Mouse (Mus musculus) lung, embryonic 16.5 days (tissue): ENCODE measurements at regions not wholly inside any gene's neighbourhood (a gene's known extent, or its start where the extent isn't known, plus 50 kb on each side); places are given as distances from the start of the nearest gene placed in this dataset.

Experiments used
- ATAC-seq: fragments of 200-750 bp; cut with Nextera tagmentation; 2 replicates; pipeline ENCODE4 v1.8.0; 2017; ENCODE audit warnings: low read depth, mild to moderate bottlenecking, moderate library complexity
- H3K27ac ChIP-seq: fragments of 300-500 bp; sonication (generic); 2 replicates; pipeline ENCODE4 v1.5.1; 2014; ENCODE audit warnings: mild to moderate bottlenecking, control low read depth, low read length
- H3K27me3 ChIP-seq: fragments of 300-500 bp; sonication (generic); 2 replicates; pipeline ENCODE4 v1.6.1; 2014; ENCODE audit warnings: low read depth, low read length, mixed read lengths; ENCODE audit not compliant: control insufficient read depth, insufficient read depth
- H3K36me3 ChIP-seq: fragments of 300-500 bp; sonication (generic); 2 replicates; pipeline ENCODE4 v1.6.1; 2014; ENCODE audit warnings: low read length; ENCODE audit not compliant: control insufficient read depth, insufficient read depth
- H3K4me1 ChIP-seq: fragments of 300-500 bp; sonication (generic); replicated peaks from 2 replicates; pipeline ENCODE4 v1.6.1; 2014; ENCODE audit warnings: low read length, mixed read lengths; ENCODE audit not compliant: control insufficient read depth, insufficient read depth
- H3K4me2 ChIP-seq: fragments of 300-500 bp; sonication (generic); 2 replicates; pipeline ENCODE4 v1.6.1; 2014; ENCODE audit warnings: low read depth, low read length, control low read depth
- H3K4me3 ChIP-seq: fragments of 300-500 bp; sonication (generic); 2 replicates; pipeline ENCODE4 v1.5.1; 2014; ENCODE audit warnings: mild to moderate bottlenecking, low read length, control low read depth
- H3K9ac ChIP-seq: fragments of 300-500 bp; sonication (generic); 2 replicates; pipeline ENCODE4 v1.6.1; 2014; ENCODE audit warnings: low read length, control low read depth
- H3K9me3 ChIP-seq: fragments of 300-500 bp; sonication (generic); 2 replicates; pipeline ENCODE4 v1.6.1; 2016; ENCODE audit warnings: low read length; ENCODE audit not compliant: control insufficient read depth
- WGBS: fragments of 180-500 bp; shearing (Covaris S2); extraction: QIAGEN DNeasy Blood & Tissue Kit; methylation state at CpG from one replicate; pipeline ENCODE4 v1.1.7; 2014; 5-methylcytosine and 5-hydroxymethylcytosine counted together

DNA sequence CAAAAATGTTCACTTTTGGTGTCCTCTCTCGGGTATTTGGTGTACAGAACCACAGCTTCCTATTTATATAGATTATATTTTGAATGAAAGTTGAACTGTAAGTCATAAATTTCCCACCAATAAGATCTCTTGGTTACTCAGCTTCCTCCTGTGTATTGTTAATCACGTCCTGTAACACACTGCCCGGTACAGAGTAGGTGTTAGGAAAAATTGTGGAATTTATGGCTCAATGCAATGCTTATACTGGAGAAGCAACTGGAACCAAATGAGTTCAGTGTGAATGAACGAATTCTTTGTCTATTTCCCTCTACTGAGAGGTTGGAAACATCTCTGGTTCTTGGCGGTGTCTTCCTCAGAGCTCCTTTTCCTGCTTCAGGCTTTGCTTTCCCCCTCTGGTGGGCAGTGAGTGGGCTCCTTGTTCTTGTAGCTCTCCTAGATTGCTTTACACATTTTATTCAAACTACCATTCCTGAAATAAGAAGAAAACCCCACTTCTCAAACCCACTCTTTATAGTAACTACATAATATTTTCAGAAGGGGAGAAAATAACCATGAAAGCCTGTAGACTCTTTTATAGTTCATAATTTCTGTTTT, 264.4 kb downstream of the D3Ertd751e start:
- Histone ChIP-seq H3K27ac (no peak overlapping the region), H3K36me3 (no peaks in the 10 kb centered on the region), H3K4me3 (no peak overlapping the region), H3K9me3 (no peaks in the 10 kb centered on the region), H3K4me1 (no peaks in the 10 kb centered on the region), H3K9ac (no peak overlapping the region), H3K27me3 (no peaks in the 10 kb centered on the region), H3K4me2 (no peak overlapping the region)
- 57% methylated on average over 5 of the region's 5 CpGs for WGBS
- no peak for ATAC-seq

DNA sequence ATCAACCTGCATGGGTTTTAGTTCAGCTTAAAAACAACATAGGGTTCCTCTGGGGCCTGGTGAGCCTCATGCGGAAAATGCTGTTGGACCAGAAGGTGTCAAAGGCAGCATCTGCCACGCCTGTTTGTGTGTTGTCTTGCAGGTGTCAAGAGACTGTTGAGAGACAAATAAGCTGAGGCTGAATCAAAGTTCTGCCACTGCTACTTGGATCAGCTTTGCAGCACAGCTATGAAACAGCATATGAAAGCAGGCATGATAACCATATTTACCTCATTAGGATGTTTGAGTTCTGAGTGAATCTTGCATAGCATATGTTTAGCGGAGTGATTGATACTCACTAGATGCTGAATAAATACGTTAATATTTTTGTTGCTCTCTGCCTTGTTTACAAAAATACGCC, 280.8 kb downstream of the D3Ertd751e start:
- no peak overlapping the region for H3K27ac ChIP-seq
- H3K9ac ChIP-seq, result no peak overlapping the region
- H3K4me1 ChIP-seq, result no peaks in the 10 kb centered on the region
- no peaks in the 10 kb centered on the region for H3K36me3 ChIP-seq
- 69% methylated on average over 5 of the region's 5 CpGs for WGBS
- no peak overlapping the region for H3K4me3 ChIP-seq
- no peak for ATAC-seq
- no peaks in the 10 kb centered on the region for H3K9me3 ChIP-seq
- no peaks in the 10 kb centered on the region for H3K27me3 ChIP-seq
- H3K4me2 ChIP-seq, result no peak overlapping the region

DNA sequence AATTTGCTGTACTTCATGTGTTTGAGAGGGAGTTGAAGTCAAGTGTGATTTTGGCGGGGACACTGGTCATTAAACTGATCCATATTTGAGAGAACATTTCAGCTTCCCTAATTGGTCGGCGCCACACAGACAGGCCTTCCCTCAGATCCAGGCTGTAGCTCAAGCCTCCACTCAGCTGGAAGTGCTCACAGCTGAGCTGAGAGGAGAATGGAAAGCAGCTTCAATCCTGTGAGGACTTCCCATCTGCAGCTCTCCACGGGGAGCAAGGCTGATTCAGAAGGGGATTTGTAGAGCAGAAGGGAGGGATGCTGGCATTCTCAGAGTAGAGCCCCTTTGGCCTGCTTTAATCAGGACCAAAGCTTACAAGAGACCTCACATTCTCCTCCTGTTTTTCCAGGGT, 297.2 kb downstream of the D3Ertd751e start:
- H3K27me3 ChIP-seq, result no peaks in the 10 kb centered on the region
- H3K4me1 ChIP-seq, result no peaks in the 10 kb centered on the region
- ATAC-seq, result no peak
- no peak overlapping the region for H3K4me2 ChIP-seq
- no peaks in the 10 kb centered on the region for H3K36me3 ChIP-seq
- H3K27ac ChIP-seq, result no peak overlapping the region
- no peak overlapping the region for H3K9ac ChIP-seq
- 34% methylated on average over 4 of the region's 4 CpGs for WGBS
- no peaks in the 10 kb centered on the region for H3K9me3 ChIP-seq
- H3K4me3 ChIP-seq, result no peak overlapping the region

DNA sequence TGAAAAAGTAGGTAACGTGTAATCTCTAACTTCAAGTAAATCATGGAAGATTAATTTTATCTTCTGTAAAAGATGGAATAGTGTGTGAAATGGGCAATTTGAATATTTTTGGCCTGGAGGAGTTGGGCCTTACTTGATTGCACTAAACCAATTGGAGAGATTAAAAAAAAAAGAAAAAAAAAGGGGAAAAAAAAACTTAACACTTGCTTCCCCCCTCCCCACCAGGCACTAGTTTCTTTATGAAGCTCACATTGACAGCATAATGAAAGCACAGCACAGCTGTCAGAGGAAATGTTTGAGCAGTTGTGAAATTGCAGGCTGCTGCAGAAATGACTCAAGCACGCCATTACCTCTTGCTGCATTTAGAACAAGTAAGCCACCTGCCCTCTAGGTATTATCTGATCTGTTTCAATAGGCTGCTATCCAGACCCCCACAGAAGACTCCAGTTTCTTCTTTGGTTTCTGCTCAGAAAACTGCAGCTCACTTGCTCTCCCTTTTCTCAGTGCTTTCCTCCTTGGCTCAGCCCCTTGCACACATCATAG, 297.9 kb downstream of the D3Ertd751e start:
- Histone ChIP-seq H3K27ac (no peak overlapping the region), H3K9ac (no peak overlapping the region), H3K36me3 (no peaks in the 10 kb centered on the region), H3K9me3 (no peaks in the 10 kb centered on the region), H3K27me3 (no peaks in the 10 kb centered on the region), H3K4me3 (no peak overlapping the region), H3K4me1 (no peaks in the 10 kb centered on the region), H3K4me2 (no peak overlapping the region)
- no peak for ATAC-seq
- 52% methylated on average over 2 of the region's 2 CpGs for WGBS

DNA sequence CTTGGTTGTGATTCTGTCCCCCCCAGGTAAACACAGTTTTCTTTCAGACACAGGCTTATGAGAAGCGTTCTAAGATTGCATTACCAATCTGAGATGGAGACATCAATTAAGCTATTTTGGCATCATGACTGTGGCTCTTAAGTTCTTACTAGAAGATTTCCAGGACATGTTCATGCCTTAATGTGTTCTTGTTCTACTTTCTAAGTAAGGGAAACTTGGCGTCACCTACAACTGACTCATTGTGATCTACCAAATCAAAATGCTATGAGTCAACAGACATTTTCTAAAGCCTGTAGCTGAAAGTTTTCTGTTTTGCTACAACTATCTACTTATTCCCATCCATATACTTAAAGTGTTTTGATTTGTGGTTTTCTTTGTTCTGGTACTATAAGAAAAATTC, 298.5 kb downstream of the D3Ertd751e start:
- 90% methylated on average over 2 of the region's 2 CpGs for WGBS

DNA sequence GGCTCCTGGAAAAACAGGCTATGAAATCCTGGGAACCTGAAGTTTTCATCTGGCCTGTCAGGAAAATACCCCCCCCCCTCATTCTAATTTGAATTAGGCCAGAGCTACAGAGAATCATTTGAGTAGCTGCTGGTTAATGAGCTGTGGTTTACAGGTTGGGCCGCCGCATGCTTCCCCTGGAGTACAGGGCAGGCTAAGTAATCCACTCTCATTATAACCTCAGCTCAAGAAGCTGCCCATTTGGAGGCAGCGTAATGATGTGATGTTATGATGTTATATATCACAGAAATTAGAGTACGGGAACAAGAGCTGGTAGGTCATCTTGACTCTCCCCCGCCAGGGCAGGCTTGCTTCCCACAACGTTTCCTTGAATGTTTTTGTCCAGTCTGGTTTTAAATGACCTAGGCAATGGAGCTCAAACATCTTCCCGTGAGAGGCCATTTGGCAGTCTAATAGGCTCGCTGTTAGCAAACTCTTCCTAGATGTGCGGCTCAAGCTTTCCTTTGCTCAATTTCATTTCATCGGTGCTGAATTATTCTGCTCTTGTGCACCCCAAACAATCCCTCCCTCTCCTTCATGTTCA, 315.0 kb downstream of the D3Ertd751e start:
- H3K4me2 ChIP-seq, result no peak overlapping the region
- H3K27me3 ChIP-seq, result no peaks in the 10 kb centered on the region
- ATAC-seq, result no peak
- H3K9ac ChIP-seq, result no peak overlapping the region
- no peaks in the 10 kb centered on the region for H3K4me1 ChIP-seq
- H3K36me3 ChIP-seq, result no peaks in the 10 kb centered on the region
- H3K9me3 ChIP-seq, result no peaks in the 10 kb centered on the region
- 83% methylated on average over 10 of the region's 10 CpGs for WGBS
- H3K27ac ChIP-seq, result no peak overlapping the region
- H3K4me3 ChIP-seq, result no peak overlapping the region

More for the DNA sequence above, 298.5 kb downstream of the D3Ertd751e start:
- H3K9ac ChIP-seq, result no peak overlapping the region
- H3K9me3 ChIP-seq, result no peaks in the 10 kb centered on the region
- no peak overlapping the region for H3K4me3 ChIP-seq
- no peak for ATAC-seq
- no peaks in the 10 kb centered on the region for H3K27me3 ChIP-seq
- no peaks in the 10 kb centered on the region for H3K36me3 ChIP-seq
- H3K4me1 ChIP-seq, result no peaks in the 10 kb centered on the region
- H3K27ac ChIP-seq, result no peak overlapping the region
- H3K4me2 ChIP-seq, result no peak overlapping the region

GRCm38 (mm10) chr3:42065093-42065935, 322.9 kb downstream of the D3Ertd751e start:
- H3K9me3 ChIP-seq, result no peaks in the 10 kb centered on the region
- no peak overlapping the region for H3K9ac ChIP-seq
- no peak for ATAC-seq
- no peak overlapping the region for H3K4me2 ChIP-seq
- no peak overlapping the region for H3K4me3 ChIP-seq
- 57% methylated on average over 7 of the region's 7 CpGs for WGBS
- no peaks in the 10 kb centered on the region for H3K36me3 ChIP-seq
- H3K4me1 ChIP-seq, result no peaks in the 10 kb centered on the region
- H3K27ac ChIP-seq, result no peak overlapping the region
- no peaks in the 10 kb centered on the region for H3K27me3 ChIP-seq

DNA sequence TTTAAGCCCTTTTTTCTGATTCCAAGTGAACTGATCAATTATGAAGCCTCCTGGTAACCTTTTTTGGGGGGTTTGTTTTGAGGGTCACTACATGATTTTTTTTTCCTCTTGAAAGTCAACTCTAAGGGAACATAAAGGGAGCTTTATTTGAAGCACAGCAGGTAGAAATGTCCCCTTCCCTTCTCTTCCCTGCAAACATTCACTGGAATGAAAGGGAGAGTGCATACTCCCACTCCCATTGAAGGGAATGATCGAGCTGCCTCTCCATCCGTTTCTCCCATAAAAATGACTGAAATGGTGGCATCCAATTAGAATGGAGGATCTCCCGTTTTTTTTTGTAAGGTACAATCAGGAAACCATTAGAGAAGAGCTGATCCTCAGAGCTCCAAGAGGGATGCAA, 323.6 kb downstream of the D3Ertd751e start:
- no peaks in the 10 kb centered on the region for H3K36me3 ChIP-seq
- no peak overlapping the region for H3K4me2 ChIP-seq
- WGBS, result 52% methylated on average over 3 of the region's 3 CpGs
- no peaks in the 10 kb centered on the region for H3K4me1 ChIP-seq
- H3K27me3 ChIP-seq, result no peaks in the 10 kb centered on the region
- no peak overlapping the region for H3K27ac ChIP-seq
- H3K9me3 ChIP-seq, result no peaks in the 10 kb centered on the region
- H3K9ac ChIP-seq, result no peak overlapping the region
- H3K4me3 ChIP-seq, result no peak overlapping the region
- no peak for ATAC-seq

- no peaks in the 10 kb centered on the region for H3K36me3 ChIP-seq
- H3K27me3 ChIP-seq, result no peaks in the 10 kb centered on the region
- ATAC-seq, result no peak
- no peak overlapping the region for H3K4me2 ChIP-seq
- no peak overlapping the region for H3K27ac ChIP-seq
- WGBS, result 80% methylated on average over 5 of the region's 5 CpGs
- no peaks in the 10 kb centered on the region for H3K9me3 ChIP-seq
- no peaks in the 10 kb centered on the region for H3K4me1 ChIP-seq
- H3K4me3 ChIP-seq, result no peak overlapping the region
- H3K9ac ChIP-seq, result no peak overlapping the region
Observed at GRCm38 (mm10) chr3:42067036-42067435, 324.6 kb downstream of the D3Ertd751e start.
